Mouse (Mus musculus): ENCODE results near the gene Pde4d.

Gene Pde4d

GRCm38 (mm10) chr13:109813924-109814323 lies 1364.2 kb downstream of the Pde4d start:
- DNase-seq (ENCODE audit: low spot score in 2 of 2), result no peak

- DNase-seq (ENCODE audit: low spot score in 2 of 2), result no peak
These were observed 1369.3 kb downstream of the Pde4d start for GRCm38 (mm10) chr13:109819071-109819470.

- DNase-seq (ENCODE audit: low spot score in 2 of 2), result no peak
These were observed 1370.4 kb downstream of the Pde4d start for GRCm38 (mm10) chr13:109820141-109820540.

GRCm38 (mm10) chr13:109820866-109821265 lies 1371.1 kb downstream of the Pde4d start:
- DNase-seq (ENCODE audit: low spot score in 2 of 2), result no peak

- no peak for DNase-seq (ENCODE audit: low spot score in 2 of 2)
These were observed 1372.1 kb downstream of the Pde4d start for GRCm38 (mm10) chr13:109821725-109822412.

- DNase-seq (ENCODE audit: low spot score in 2 of 2), result peak; percentile 83 to 90
These were observed 1372.9 kb downstream of the Pde4d start for GRCm38 (mm10) chr13:109822413-109823298.

- peak in 1 of 2 experiments; percentile 20 for DNase-seq (ENCODE audit: low spot score in 2 of 2)
These were observed 1373.7 kb downstream of the Pde4d start for GRCm38 (mm10) chr13:109823307-109824031.

- DNase-seq (ENCODE audit: low spot score in 2 of 2), result no peak
These were observed 1376.1 kb downstream of the Pde4d start for GRCm38 (mm10) chr13:109825891-109826290.

GRCm38 (mm10) chr13:109827341-109827740 lies 1377.6 kb downstream of the Pde4d start:
- DNase-seq (ENCODE audit: low spot score in 2 of 2), result no peak

GRCm38 (mm10) chr13:109827909-109828308 lies 1378.2 kb downstream of the Pde4d start:
- no peak for DNase-seq (ENCODE audit: low spot score in 2 of 2)

- DNase-seq (ENCODE audit: low spot score in 2 of 2), result no peak
These were observed 1379.7 kb downstream of the Pde4d start for GRCm38 (mm10) chr13:109829444-109829843.

GRCm38 (mm10) chr13:109834935-109835334 lies 1385.2 kb downstream of the Pde4d start:
- no peak for DNase-seq (ENCODE audit: low spot score in 2 of 2)

GRCm38 (mm10) chr13:109837453-109837852 lies 1387.7 kb downstream of the Pde4d start:
- DNase-seq (ENCODE audit: low spot score in 2 of 2), result no peak

- DNase-seq (ENCODE audit: low spot score in 2 of 2), result no peak
These were observed 1388.2 kb downstream of the Pde4d start for GRCm38 (mm10) chr13:109837921-109838320.

- no peak for DNase-seq (ENCODE audit: low spot score in 2 of 2)
These were observed 1390.5 kb downstream of the Pde4d start for GRCm38 (mm10) chr13:109840251-109840650.

- DNase-seq (ENCODE audit: low spot score in 2 of 2), result no peak
These were observed 1391.5 kb downstream of the Pde4d start for GRCm38 (mm10) chr13:109841140-109841822.

- no peak for DNase-seq (ENCODE audit: low spot score in 2 of 2)
These were observed 1393.2 kb downstream of the Pde4d start for GRCm38 (mm10) chr13:109842982-109843381.

- DNase-seq (ENCODE audit: low spot score in 2 of 2), result no peak
These were observed 1395.1 kb downstream of the Pde4d start for GRCm38 (mm10) chr13:109844828-109845227.

- no peak for DNase-seq (ENCODE audit: low spot score in 2 of 2)
These were observed 1414.1 kb downstream of the Pde4d start for GRCm38 (mm10) chr13:109863826-109864225.

- no peak for DNase-seq (ENCODE audit: low spot score in 2 of 2)
These were observed 1414.6 kb downstream of the Pde4d start for GRCm38 (mm10) chr13:109864311-109864710.

- DNase-seq (ENCODE audit: low spot score in 2 of 2), result no peak
These were observed 1430.6 kb downstream of the Pde4d start for GRCm38 (mm10) chr13:109880392-109880791.

All from urinary bladder, adult 18-20 months (tissue).